Mouse (Mus musculus): Measurements from ENCODE around the gene AI481877. TPM values are rescaled to one million over a fixed set of nuclear protein-coding genes. Genes with fewer than 3 reads are reported as not detected.

Gene AI481877
- polyA plus RNA-seq, 1 experiment, result not detected

- 54% methylated on average over 12 of the region's 12 CpGs for WGBS
Observed at GRCm38 (mm10) chr4:59062526-59062925, 76.3 kb downstream of the AI481877 start.

GRCm38 (mm10) chr4:59057929-59058328 is 80.9 kb downstream of the AI481877 start:
- Histone ChIP-seq H3K4me3 (replicated peaks; ENCODE audit: insufficient read depth, low read depth, low read length) (no peak overlapping the region), H3K27me3 (ENCODE audit: control insufficient read depth, insufficient read depth, low read length) (no peaks in the 10 kb centered on the region), H3K4me1 (ENCODE audit: control insufficient read depth, insufficient read depth, low read length) (peaks cover 4% of the 10 kb centered on the region; the same call in 1 of the 2 replicates), H3K27ac (ENCODE audit: insufficient read depth, low read length) (no peak overlapping the region)
- 91% methylated on average over 3 of the region's 3 CpGs for WGBS
- DNase-seq, result no peak
- TF ChIP-seq CTCF (IDR thresholded peaks at IDR 0.05; ENCODE audit: borderline replicate concordance, insufficient read depth, low read depth, low read length) (no peak), POLR2A (IDR thresholded peaks at IDR 0.05; ENCODE audit: borderline replicate concordance, insufficient read depth, low read length) (no peak)

More at GRCm38 (mm10) chr4:59062526-59062925, 76.3 kb downstream of the AI481877 start:
- Histone ChIP-seq H3K4me3 (replicated peaks; ENCODE audit: insufficient read depth, low read depth, low read length) (no peak overlapping the region), H3K4me1 (ENCODE audit: control insufficient read depth, insufficient read depth, low read length) (no peaks in the 10 kb centered on the region), H3K27ac (ENCODE audit: insufficient read depth, low read length) (no peak overlapping the region), H3K27me3 (ENCODE audit: control insufficient read depth, insufficient read depth, low read length) (no peaks in the 10 kb centered on the region)
- TF ChIP-seq CTCF (IDR thresholded peaks at IDR 0.05; ENCODE audit: borderline replicate concordance, insufficient read depth, low read depth, low read length), result no peak
- DNase-seq, result no peak

GRCm38 (mm10) chr4:59051081-59051480 is 87.7 kb downstream of the AI481877 start:
- 100% methylated on average over 1 of the region's 1 CpGs for WGBS

GRCm38 (mm10) chr4:59047222-59047621 is 91.6 kb downstream of the AI481877 start:
- WGBS, result 13% methylated on average over 3 of the region's 3 CpGs
- Histone ChIP-seq H3K4me3 (replicated peaks; ENCODE audit: insufficient read depth, low read depth, low read length) (no peak overlapping the region), H3K27ac (ENCODE audit: insufficient read depth, low read length) (no peak overlapping the region), H3K4me1 (ENCODE audit: control insufficient read depth, insufficient read depth, low read length) (no peaks in the 10 kb centered on the region), H3K27me3 (ENCODE audit: control insufficient read depth, insufficient read depth, low read length) (no peaks in the 10 kb centered on the region)
- no peak for TF ChIP-seq POLR2A (IDR thresholded peaks at IDR 0.05; ENCODE audit: borderline replicate concordance, insufficient read depth, low read length)
- no peak for TF ChIP-seq CTCF (IDR thresholded peaks at IDR 0.05; ENCODE audit: borderline replicate concordance, insufficient read depth, low read depth, low read length)
- no peak for DNase-seq

More at GRCm38 (mm10) chr4:59051081-59051480, 87.7 kb downstream of the AI481877 start:
- no peak for TF ChIP-seq POLR2A (IDR thresholded peaks at IDR 0.05; ENCODE audit: borderline replicate concordance, insufficient read depth, low read length)
- TF ChIP-seq CTCF (IDR thresholded peaks at IDR 0.05; ENCODE audit: borderline replicate concordance, insufficient read depth, low read depth, low read length), result no peak
- no peaks in the 10 kb centered on the region for H3K27me3 ChIP-seq (ENCODE audit: control insufficient read depth, insufficient read depth, low read length)
- H3K4me1 ChIP-seq (ENCODE audit: control insufficient read depth, insufficient read depth, low read length), result peaks cover 4% of the 10 kb centered on the region; the same call in 1 of the 2 replicates
- no peak overlapping the region for H3K4me3 ChIP-seq (replicated peaks; ENCODE audit: insufficient read depth, low read depth, low read length)
- no peak overlapping the region for H3K27ac ChIP-seq (ENCODE audit: insufficient read depth, low read length)
- DNase-seq, result no peak

GRCm38 (mm10) chr4:59043891-59044290 is 94.9 kb downstream of the AI481877 start:
- no peaks in the 10 kb centered on the region for H3K27me3 ChIP-seq (ENCODE audit: control insufficient read depth, insufficient read depth, low read length)
- H3K4me3 ChIP-seq (replicated peaks; ENCODE audit: insufficient read depth, low read depth, low read length), result no peak overlapping the region
- H3K4me1 ChIP-seq (ENCODE audit: control insufficient read depth, insufficient read depth, low read length), result no peaks in the 10 kb centered on the region
- DNase-seq, result no peak
- 89% methylated on average over 6 of the region's 6 CpGs for WGBS
- no peak overlapping the region for H3K27ac ChIP-seq (ENCODE audit: insufficient read depth, low read length)
- TF ChIP-seq POLR2A (IDR thresholded peaks at IDR 0.05; ENCODE audit: borderline replicate concordance, insufficient read depth, low read length) (no peak), CTCF (IDR thresholded peaks at IDR 0.05; ENCODE audit: borderline replicate concordance, insufficient read depth, low read depth, low read length) (no peak)

GRCm38 (mm10) chr4:59043074-59043473 is 95.7 kb downstream of the AI481877 start:
- DNase-seq, result no peak
- Histone ChIP-seq H3K27me3 (ENCODE audit: control insufficient read depth, insufficient read depth, low read length) (no peaks in the 10 kb centered on the region), H3K27ac (ENCODE audit: insufficient read depth, low read length) (no peak overlapping the region), H3K4me3 (replicated peaks; ENCODE audit: insufficient read depth, low read depth, low read length) (no peak overlapping the region), H3K4me1 (ENCODE audit: control insufficient read depth, insufficient read depth, low read length) (no peaks in the 10 kb centered on the region)
- TF ChIP-seq POLR2A (IDR thresholded peaks at IDR 0.05; ENCODE audit: borderline replicate concordance, insufficient read depth, low read length), result no peak
- WGBS, result 96% methylated on average over 5 of the region's 5 CpGs

- no peaks in the 10 kb centered on the region for H3K4me1 ChIP-seq (ENCODE audit: control insufficient read depth, insufficient read depth, low read length)
- 87% methylated on average over 11 of the region's 11 CpGs for WGBS
- no peak overlapping the region for H3K27ac ChIP-seq (ENCODE audit: insufficient read depth, low read length)
- H3K4me3 ChIP-seq (replicated peaks; ENCODE audit: insufficient read depth, low read depth, low read length), result no peak overlapping the region
- H3K27me3 ChIP-seq (ENCODE audit: control insufficient read depth, insufficient read depth, low read length), result no peaks in the 10 kb centered on the region
- TF ChIP-seq POLR2A (IDR thresholded peaks at IDR 0.05; ENCODE audit: borderline replicate concordance, insufficient read depth, low read length), result no peak
- TF ChIP-seq CTCF (IDR thresholded peaks at IDR 0.05; ENCODE audit: borderline replicate concordance, insufficient read depth, low read depth, low read length), result no peak
- no peak for DNase-seq
Observed at GRCm38 (mm10) chr4:59040397-59041287, 98.1 kb downstream of the AI481877 start.

- Histone ChIP-seq H3K4me1 (ENCODE audit: control insufficient read depth, insufficient read depth, low read length) (no peaks in the 10 kb centered on the region; the same call in 1 of the 2 replicates), H3K27ac (ENCODE audit: insufficient read depth, low read length) (no peak overlapping the region), H3K4me3 (replicated peaks; ENCODE audit: insufficient read depth, low read depth, low read length) (no peak overlapping the region), H3K27me3 (ENCODE audit: control insufficient read depth, insufficient read depth, low read length) (no peaks in the 10 kb centered on the region)
- TF ChIP-seq POLR2A (IDR thresholded peaks at IDR 0.05; ENCODE audit: borderline replicate concordance, insufficient read depth, low read length), result no peak
- TF ChIP-seq CTCF (IDR thresholded peaks at IDR 0.05; ENCODE audit: borderline replicate concordance, insufficient read depth, low read depth, low read length), result no peak
- WGBS, result 89% methylated on average over 3 of the region's 3 CpGs
- no peak for DNase-seq
Observed at GRCm38 (mm10) chr4:59037525-59037924, 101.3 kb downstream of the AI481877 start.
